Mouse (Mus musculus): ENCODE results near the gene Nol6. TPM values are rescaled to one million over a fixed set of nuclear protein-coding genes. Genes with fewer than 3 reads are reported as not detected.

The Nol6 gene
- polyA plus RNA-seq, 1 experiment from 2014 or later = 26.4 TPM

DNA sequence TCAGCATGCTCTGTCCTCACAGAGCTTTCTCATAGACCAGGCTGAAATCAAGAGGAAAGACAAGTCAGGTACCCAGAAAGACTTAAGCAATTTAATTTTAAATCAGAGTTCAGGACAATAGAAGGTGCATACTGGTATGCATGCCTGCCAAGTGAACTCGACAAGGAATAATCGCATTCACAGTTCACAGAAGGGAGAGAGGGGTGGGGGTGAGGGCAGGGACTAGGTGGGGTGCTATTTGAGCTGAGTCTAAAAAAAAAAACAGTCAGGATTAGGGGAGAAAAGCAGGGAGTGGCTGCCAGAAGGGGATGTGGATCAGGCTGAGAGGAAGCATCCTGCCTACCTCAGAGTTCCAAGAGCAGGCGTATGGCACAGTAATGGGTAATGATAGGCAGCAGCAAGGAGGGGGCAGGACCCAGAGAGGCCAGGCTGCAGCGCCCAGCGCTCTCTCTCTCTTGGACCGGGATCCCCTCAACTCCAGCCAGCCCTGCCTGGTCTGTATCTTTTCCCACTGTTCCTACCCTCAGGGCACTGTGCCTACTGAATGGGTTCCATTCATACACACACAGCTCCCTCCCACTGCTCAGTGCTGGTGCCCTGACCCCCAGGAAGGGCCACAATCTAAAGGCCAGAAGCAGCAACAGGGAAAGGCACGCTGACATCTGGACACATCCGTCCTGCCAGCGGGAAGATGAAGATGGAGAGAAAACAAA lies 9.7 kb downstream of the Nol6 start:
- H3K36me3 ChIP-seq (ENCODE audit: control insufficient read depth, insufficient read depth, low read length) = peaks cover 56% of the 10 kb centered on the region
- no peak for ATAC-seq (replicated peaks; ENCODE audit: low FRiP score, low TSS enrichment, low read depth)

DNA sequence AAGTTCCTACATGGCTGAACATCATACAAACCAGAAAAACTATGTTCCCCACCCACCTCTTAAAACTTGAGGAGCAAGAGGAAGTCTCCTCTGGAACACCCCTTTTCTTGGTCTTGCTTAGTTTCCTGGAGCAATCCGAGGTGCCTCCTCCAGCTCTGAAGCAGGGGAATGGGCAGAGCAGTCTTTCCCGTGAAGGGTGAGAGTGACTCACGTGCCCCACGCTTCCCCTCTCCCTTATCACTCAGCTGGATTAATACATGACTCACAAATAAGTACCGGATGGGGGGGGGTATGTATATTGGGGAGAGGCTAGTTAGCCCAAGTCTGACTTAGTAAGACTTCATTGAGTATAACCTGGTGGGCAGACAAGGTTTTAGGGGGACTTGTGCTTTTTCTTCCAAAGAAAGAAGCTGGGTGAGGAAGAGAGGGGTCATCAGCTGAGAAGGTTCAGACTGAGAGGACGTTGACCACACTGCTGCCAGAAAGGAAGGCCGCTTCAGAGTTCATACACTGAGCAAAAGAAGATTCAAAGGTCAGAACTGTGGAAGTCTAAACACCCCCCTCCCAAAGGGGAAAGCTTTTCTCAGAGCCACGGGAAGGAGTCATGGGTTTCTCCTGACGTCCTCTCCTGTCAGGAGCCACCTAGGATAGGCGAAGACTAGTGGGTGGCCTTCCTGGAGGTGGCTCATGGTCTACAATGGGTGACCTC lies 15.4 kb downstream of the Nol6 start:
- no peak for ATAC-seq (replicated peaks; ENCODE audit: low FRiP score, low TSS enrichment, low read depth)
- H3K4me3 ChIP-seq (ENCODE audit: low read depth, low read length) = no peak overlapping the region
- 74% methylated on average over 10 of the region's 10 CpGs for WGBS
- no peak overlapping the region for H3K27ac ChIP-seq (ENCODE audit: low read depth)
- H3K4me1 ChIP-seq (replicated peaks; ENCODE audit: control insufficient read depth, insufficient read depth, low read length) = no peaks in the 10 kb centered on the region
- H3K27me3 ChIP-seq (replicated peaks; ENCODE audit: control insufficient read depth, insufficient read depth, low read length) = no peaks in the 10 kb centered on the region
- no peaks in the 10 kb centered on the region for H3K9me3 ChIP-seq (ENCODE audit: control insufficient read depth, low read length)
- H3K36me3 ChIP-seq (ENCODE audit: control insufficient read depth, insufficient read depth, low read length) = peaks cover 2% of the 10 kb centered on the region; the same call in 1 of the 2 replicates
- H3K9ac ChIP-seq (ENCODE audit: low read length) = no peak overlapping the region
- H3K4me2 ChIP-seq (ENCODE audit: low read length) = no peak overlapping the region
- no peak for DNase-seq (ENCODE audit: low spot score)

More for the DNA sequence above, 9.7 kb downstream of the Nol6 start:
- Histone ChIP-seq H3K4me3 (ENCODE audit: low read depth, low read length) (no peak overlapping the region), H3K27ac (ENCODE audit: low read depth) (no peak overlapping the region), H3K4me2 (ENCODE audit: low read length) (no peak overlapping the region), H3K9ac (ENCODE audit: low read length) (no peak overlapping the region), H3K27me3 (replicated peaks; ENCODE audit: control insufficient read depth, insufficient read depth, low read length) (no peaks in the 10 kb centered on the region), H3K9me3 (ENCODE audit: control insufficient read depth, low read length) (no peaks in the 10 kb centered on the region), H3K4me1 (replicated peaks; ENCODE audit: control insufficient read depth, insufficient read depth, low read length) (no peaks in the 10 kb centered on the region)
- DNase-seq (ENCODE audit: low spot score) = no peak
- 81% methylated on average over 9 of the region's 9 CpGs for WGBS

DNA sequence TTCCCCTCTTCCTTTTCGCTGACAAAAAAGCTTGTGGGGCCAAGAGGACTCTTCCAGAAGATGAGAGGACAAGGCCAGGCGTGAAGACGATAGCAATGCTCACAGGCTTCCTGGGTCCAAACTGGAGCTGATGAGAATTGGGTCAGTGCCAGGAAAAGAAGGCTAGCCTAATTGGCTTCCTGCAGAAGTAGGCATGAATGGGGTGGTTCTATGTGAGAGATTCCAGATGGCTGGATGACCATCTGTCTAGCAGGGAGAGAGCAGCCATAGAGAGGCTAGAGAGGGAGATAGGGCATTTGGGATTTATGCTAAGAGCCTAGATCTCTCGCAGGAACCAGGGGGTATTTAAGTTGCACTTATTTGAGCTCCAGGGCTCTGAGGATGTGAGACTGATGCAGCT lies 16.8 kb downstream of the Nol6 start:
- Histone ChIP-seq H3K36me3 (ENCODE audit: control insufficient read depth, insufficient read depth, low read length) (no peaks in the 10 kb centered on the region), H3K27me3 (replicated peaks; ENCODE audit: control insufficient read depth, insufficient read depth, low read length) (no peaks in the 10 kb centered on the region), H3K4me3 (ENCODE audit: low read depth, low read length) (no peak overlapping the region), H3K4me2 (ENCODE audit: low read length) (no peak overlapping the region), H3K4me1 (replicated peaks; ENCODE audit: control insufficient read depth, insufficient read depth, low read length) (no peaks in the 10 kb centered on the region), H3K9me3 (ENCODE audit: control insufficient read depth, low read length) (no peaks in the 10 kb centered on the region), H3K9ac (ENCODE audit: low read length) (no peak overlapping the region), H3K27ac (ENCODE audit: low read depth) (no peak overlapping the region)
- WGBS = 72% methylated on average over 4 of the region's 4 CpGs
- ATAC-seq (replicated peaks; ENCODE audit: low FRiP score, low TSS enrichment, low read depth) (no peak), DNase-seq (ENCODE audit: low spot score) (no peak)

DNA sequence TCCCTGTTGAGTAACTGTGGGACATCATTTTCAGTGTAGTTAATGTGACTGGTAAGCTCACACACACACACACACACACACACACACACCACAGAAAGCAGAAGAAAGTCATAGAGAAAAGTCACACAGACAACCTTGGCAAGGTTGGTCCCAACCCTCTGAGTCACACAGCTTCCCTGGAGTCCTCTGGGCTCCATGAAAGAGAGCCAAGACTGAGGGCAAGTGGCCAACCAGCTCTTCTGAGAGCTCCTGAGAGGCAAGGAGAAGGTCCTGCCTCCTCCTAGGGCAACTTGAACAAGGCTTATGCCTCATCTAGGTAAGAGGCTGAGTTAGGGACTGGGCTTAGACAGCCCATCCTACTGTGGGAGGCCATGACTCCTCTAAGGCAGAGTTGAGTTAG lies 21.4 kb downstream of the Nol6 start:
- H3K36me3 ChIP-seq (ENCODE audit: control insufficient read depth, insufficient read depth, low read length) = no peaks in the 10 kb centered on the region
- peaks cover 6% of the 10 kb centered on the region; the same call in 1 of the 2 replicates for H3K27me3 ChIP-seq (replicated peaks; ENCODE audit: control insufficient read depth, insufficient read depth, low read length)
- no peak overlapping the region for H3K4me3 ChIP-seq (ENCODE audit: low read depth, low read length)
- no peak overlapping the region for H3K27ac ChIP-seq (ENCODE audit: low read depth)
- peaks cover 9% of the 10 kb centered on the region for H3K4me1 ChIP-seq (replicated peaks; ENCODE audit: control insufficient read depth, insufficient read depth, low read length)
- ATAC-seq (replicated peaks; ENCODE audit: low FRiP score, low TSS enrichment, low read depth) (no peak), DNase-seq (ENCODE audit: low spot score) (no peak)
- H3K9ac ChIP-seq (ENCODE audit: low read length) = no peak overlapping the region
- H3K4me2 ChIP-seq (ENCODE audit: low read length) = no peak overlapping the region
- H3K9me3 ChIP-seq (ENCODE audit: control insufficient read depth, low read length) = no peaks in the 10 kb centered on the region

DNA sequence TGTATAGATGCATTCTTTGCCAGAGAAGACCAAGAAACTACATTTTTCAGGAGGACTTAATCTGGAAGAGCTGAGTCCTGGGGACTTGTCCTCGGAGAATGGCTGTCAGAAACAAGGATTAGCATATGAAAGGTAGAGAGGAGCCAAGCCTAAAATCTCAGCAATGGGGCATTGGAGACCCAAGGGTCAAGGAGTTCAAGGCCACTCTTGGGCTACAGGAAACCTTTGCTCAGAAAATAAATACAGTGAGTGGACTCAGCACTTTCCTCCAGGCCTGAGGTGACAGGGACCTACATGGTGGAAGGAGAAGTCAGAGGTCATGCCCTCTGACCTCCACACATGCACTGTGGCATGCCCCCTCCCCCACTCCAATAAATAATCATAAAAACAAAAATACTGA lies 23.3 kb downstream of the Nol6 start:
- no peak for DNase-seq (ENCODE audit: low spot score)
- no peaks in the 10 kb centered on the region for H3K36me3 ChIP-seq (ENCODE audit: control insufficient read depth, insufficient read depth, low read length)
- 60% methylated on average over 1 of the region's 1 CpGs for WGBS

DNA sequence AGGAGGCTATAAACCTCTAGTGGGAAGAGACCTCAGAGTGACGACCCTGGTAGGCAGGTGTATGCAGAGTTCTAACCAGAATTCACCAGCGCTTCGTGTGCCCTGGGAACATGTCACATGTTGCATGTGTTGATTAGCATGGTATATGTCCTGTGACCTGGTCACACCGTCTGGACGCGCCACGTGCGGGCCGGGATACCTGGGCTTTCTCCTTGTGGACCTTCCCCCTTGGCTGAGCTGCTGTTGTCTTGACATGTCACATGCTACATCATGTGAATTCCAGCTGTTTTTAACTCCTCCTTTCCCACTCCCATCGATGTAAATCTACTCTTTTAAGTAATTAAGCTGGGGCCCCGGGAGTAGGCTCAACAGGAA lies 25.7 kb downstream of the Nol6 start:
- Histone ChIP-seq H3K27me3 (replicated peaks; ENCODE audit: control insufficient read depth, insufficient read depth, low read length) (peaks cover 17% of the 10 kb centered on the region; the same call in 1 of the 2 replicates), H3K4me1 (replicated peaks; ENCODE audit: control insufficient read depth, insufficient read depth, low read length) (peaks cover 22% of the 10 kb centered on the region), H3K4me3 (ENCODE audit: low read depth, low read length) (peak overlapping the region; percentile 29), H3K9me3 (ENCODE audit: control insufficient read depth, low read length) (no peaks in the 10 kb centered on the region), H3K9ac (ENCODE audit: low read length) (no peak overlapping the region), H3K4me2 (ENCODE audit: low read length) (peak overlapping the region; percentile 78), H3K27ac (ENCODE audit: low read depth) (no peak overlapping the region), H3K36me3 (ENCODE audit: control insufficient read depth, insufficient read depth, low read length) (no peaks in the 10 kb centered on the region)
- ATAC-seq (replicated peaks; ENCODE audit: low FRiP score, low TSS enrichment, low read depth) (0 out of 2 replicates have a peak, but pooled peaks have one; percentile 15), DNase-seq (ENCODE audit: low spot score) (peak; percentile 68)
- 16% methylated on average over 11 of the region's 11 CpGs for WGBS

More for the DNA sequence above, 23.3 kb downstream of the Nol6 start:
- no peak overlapping the region for H3K27ac ChIP-seq (ENCODE audit: low read depth)
- H3K9me3 ChIP-seq (ENCODE audit: control insufficient read depth, low read length) = no peaks in the 10 kb centered on the region
- peaks cover 17% of the 10 kb centered on the region; the same call in 1 of the 2 replicates for H3K27me3 ChIP-seq (replicated peaks; ENCODE audit: control insufficient read depth, insufficient read depth, low read length)
- H3K4me2 ChIP-seq (ENCODE audit: low read length) = no peak overlapping the region
- H3K9ac ChIP-seq (ENCODE audit: low read length) = no peak overlapping the region
- no peak for ATAC-seq (replicated peaks; ENCODE audit: low FRiP score, low TSS enrichment, low read depth)
- H3K4me3 ChIP-seq (ENCODE audit: low read depth, low read length) = no peak overlapping the region
- H3K4me1 ChIP-seq (replicated peaks; ENCODE audit: control insufficient read depth, insufficient read depth, low read length) = peaks cover 18% of the 10 kb centered on the region

DNA sequence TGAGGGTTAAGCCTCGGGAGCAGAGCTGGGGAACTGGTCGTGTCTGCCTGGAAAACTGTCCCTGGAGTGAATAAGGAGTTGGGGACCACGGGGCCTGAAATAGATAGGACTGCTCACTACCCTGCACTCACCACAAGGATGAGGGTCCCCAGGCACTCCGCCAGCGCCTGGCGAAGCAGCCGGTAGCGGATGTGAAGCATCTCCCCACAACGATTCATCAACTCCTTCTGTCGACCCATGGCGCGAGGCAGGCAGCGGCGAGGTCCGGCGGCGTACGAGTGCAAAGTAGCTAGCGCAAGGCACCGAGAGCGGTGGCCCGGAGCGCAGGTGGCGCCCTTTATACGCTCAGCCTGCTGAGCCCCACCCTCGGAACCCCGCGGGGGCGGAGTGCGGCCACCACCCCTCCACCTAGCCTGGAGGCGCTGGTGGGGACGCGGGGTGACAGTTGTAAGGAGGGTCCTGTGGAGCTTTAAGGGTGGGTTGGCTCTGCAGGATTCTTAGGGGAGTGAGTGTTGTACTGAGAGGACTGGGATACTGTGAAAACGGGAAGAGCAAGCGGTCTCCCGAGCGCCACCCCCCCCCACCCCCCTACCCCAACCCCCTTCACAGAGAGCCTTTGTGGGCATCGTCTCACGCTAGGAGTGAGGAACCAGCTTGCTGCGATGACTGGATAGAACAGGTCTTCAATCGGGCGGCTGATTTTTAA lies 26.2 kb downstream of the Nol6 start, which contains the start of gene Aqp3:
Aqp3 (minus strand) TSS at position 313 of the 706 bp plus-strand sequence.
- ATAC-seq (replicated peaks; ENCODE audit: low FRiP score, low TSS enrichment, low read depth) = peak; percentile 51
- H3K27ac ChIP-seq (ENCODE audit: low read depth) = no peak within 1 kb of the TSS
- H3K9ac ChIP-seq (ENCODE audit: low read length) = peak within 1 kb of the TSS; percentile 30; the same call in 1 of the 2 replicates

DNA sequence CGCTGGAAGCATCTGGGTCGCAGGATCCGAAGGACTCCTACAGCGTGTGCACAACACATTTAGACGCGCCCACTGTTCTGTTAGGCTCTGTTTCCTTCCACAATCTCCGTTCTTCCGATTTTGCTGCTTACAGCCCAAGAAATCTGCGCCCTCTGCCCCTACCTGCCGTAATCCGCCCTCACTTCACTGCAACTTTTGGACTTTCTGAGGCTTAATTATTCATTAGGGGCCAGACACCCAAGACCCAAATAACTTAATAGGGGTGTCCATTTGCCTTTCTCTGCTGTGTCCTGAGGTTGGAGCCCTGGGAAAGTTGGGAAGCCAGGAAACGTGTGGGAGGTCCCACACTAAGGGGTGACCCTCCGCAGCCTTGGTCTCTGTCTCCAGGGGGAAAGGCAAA lies 26.9 kb downstream of the Nol6 start:
- Histone ChIP-seq H3K9me3 (ENCODE audit: control insufficient read depth, low read length) (no peaks in the 10 kb centered on the region), H3K4me3 (ENCODE audit: low read depth, low read length) (0 out of 2 replicates have a peak overlapping the region, but pooled peaks have one; percentile 29), H3K9ac (ENCODE audit: low read length) (no peak overlapping the region), H3K27me3 (replicated peaks; ENCODE audit: control insufficient read depth, insufficient read depth, low read length) (peaks cover 17% of the 10 kb centered on the region; the same call in 1 of the 2 replicates), H3K27ac (ENCODE audit: low read depth) (no peak overlapping the region), H3K4me1 (replicated peaks; ENCODE audit: control insufficient read depth, insufficient read depth, low read length) (peaks cover 22% of the 10 kb centered on the region), H3K4me2 (ENCODE audit: low read length) (no peak overlapping the region), H3K36me3 (ENCODE audit: control insufficient read depth, insufficient read depth, low read length) (no peaks in the 10 kb centered on the region)
- WGBS = 43% methylated on average over 13 of the region's 13 CpGs
- DNase-seq (ENCODE audit: low spot score) (no peak), ATAC-seq (replicated peaks; ENCODE audit: low FRiP score, low TSS enrichment, low read depth) (no peak)

More for the DNA sequence above, 26.2 kb downstream of the Nol6 start, which contains the start of gene Aqp3:
- Histone ChIP-seq H3K4me1 (replicated peaks; ENCODE audit: control insufficient read depth, insufficient read depth, low read length) (peaks cover 22% of the 10 kb centered on the region), H3K36me3 (ENCODE audit: control insufficient read depth, insufficient read depth, low read length) (no peaks in the 10 kb centered on the region), H3K27me3 (replicated peaks; ENCODE audit: control insufficient read depth, insufficient read depth, low read length) (peaks cover 17% of the 10 kb centered on the region; the same call in 1 of the 2 replicates), H3K4me3 (ENCODE audit: low read depth, low read length) (peak within 1 kb of the TSS; percentile 29), H3K9me3 (ENCODE audit: control insufficient read depth, low read length) (no peaks in the 10 kb centered on the region), H3K4me2 (ENCODE audit: low read length) (peak within 1 kb of the TSS; percentile 78)
- WGBS = under 1% methylated on average over 42 of the region's 42 CpGs
- DNase-seq (ENCODE audit: low spot score) = peak; percentile 74

Data from intestine, embryonic 14.5 days (tissue).